Mouse (Mus musculus) embryo, embryonic 10 days (tissue): ENCODE data around the gene Rom1.
A peak's percentile ranks its signal among the peaks of the same experiment; 100 is the strongest.

Experiments used
- DNase-seq: peaks from one replicate; pipeline ENCODE4 v3.0.0-alpha.2; 2015; ENCODE audit warnings: low spot score

The Rom1 gene

GRCm38 (mm10) chr19:8941515-8942217 is 12.5 kb upstream of the Rom1 start, which contains the start of gene Mta2:
Mta2 (plus strand) TSS chr19:8941875.
- DNase-seq, result peak; percentile 97

DNA sequence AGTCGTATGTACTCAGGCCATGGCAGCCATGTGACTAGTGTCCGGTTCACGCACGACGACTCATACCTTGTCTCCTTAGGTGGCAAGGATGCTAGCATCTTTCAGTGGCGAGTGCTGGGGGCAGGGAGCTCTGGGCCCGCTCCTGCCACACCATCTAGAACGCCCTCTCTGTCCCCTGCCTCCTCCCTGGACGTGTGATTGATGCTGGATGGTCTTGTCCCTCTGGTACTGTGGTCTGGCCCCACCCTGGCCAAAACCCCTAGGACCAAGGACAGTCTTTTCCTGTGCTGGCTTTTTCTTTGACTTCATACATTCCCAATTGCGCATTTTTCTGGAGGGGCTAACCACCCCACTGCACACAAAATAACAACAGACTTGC is 12.0 kb upstream of the Rom1 start:
- peak; percentile 33 for DNase-seq

GRCm38 (mm10) chr19:8940526-8941133 is 11.5 kb upstream of the Rom1 start:
- no peak for DNase-seq

GRCm38 (mm10) chr19:8936736-8937135 is 7.6 kb upstream of the Rom1 start:
- no peak for DNase-seq

- no peak for DNase-seq
Measured at GRCm38 (mm10) chr19:8930771-8931170, 1.6 kb upstream of the Rom1 start.

GRCm38 (mm10) chr19:8930117-8930516 is 961 bp upstream of the Rom1 start:
- DNase-seq, result peak; percentile 25

GRCm38 (mm10) chr19:8928689-8929223 is 400 bp downstream of the Rom1 start:
- no peak for DNase-seq

DNA sequence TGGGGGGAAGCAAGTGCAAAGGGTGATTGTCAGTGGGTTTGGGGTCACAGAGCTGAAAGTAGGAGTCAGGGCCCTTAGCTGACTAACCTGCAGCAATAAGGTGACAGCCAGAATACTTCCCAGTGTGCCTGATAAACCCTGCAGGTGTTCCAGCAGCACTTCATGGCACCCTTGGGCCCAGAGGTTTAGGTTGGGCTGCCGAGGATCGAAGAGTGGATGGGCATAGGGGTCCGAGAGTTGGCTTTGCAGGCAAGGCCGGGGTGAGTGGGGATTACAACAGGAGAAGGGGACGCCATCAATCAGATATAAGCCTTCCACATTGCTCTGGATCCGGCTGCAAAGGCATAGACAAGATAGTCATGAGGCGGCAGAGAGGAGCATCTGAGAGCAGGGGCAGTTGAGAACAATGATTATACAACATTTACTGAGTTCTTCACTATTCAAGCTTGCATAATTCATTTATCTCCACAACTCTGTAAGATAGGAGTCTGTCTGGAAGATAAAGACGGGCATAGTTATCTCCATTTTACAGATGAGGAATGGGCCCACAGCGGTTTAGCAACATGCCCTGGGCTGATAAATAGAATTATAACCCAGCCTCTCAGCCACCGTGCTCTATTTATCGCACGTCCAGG is 1.1 kb downstream of the Rom1 start:
- no peak for DNase-seq

- no peak for DNase-seq
Measured at GRCm38 (mm10) chr19:8926766-8927165, 2.4 kb downstream of the Rom1 start.

DNA sequence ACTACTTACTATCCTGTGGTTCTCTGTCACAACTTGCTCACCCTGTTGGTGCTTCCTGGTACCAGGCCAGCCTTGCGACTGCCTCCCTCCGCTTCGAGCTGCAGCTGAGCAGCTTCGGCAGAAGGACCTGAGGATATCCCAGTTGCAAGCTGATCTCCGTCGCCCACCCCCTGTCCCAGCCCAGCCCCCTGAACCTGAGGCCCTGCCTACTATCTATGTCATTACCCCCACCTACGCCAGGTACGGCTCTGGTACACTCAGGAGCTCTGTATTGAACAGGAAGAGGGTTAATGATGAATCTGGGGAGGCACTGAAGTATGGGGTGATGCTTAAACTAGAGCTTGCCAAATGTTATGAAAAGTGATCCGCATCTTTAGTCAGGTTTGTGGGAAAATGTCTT is 7.4 kb downstream of the Rom1 start:
- DNase-seq, result no peak

DNA sequence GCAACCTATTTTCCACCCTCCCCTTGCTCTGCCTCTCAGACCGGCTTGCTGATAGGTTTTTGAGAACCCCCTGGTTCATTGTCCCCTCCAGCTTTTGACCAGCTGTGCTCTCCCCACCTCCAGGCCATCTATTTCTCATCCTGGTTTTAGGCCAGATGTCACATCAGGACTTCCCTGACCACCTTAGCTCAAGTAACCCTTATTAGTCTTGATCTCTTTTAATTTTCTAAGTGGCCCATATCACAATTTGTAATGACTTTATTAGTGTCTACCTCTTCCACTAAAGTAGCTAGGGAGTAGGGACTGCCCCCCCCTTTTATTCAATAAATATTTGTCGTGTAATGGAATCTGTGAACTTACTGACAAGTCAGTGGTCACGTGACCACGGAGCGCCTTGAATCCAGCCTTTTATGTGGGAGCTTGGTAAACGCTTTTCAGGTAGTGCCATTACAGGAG is 8.3 kb downstream of the Rom1 start:
- peak; percentile 79 for DNase-seq

DNA sequence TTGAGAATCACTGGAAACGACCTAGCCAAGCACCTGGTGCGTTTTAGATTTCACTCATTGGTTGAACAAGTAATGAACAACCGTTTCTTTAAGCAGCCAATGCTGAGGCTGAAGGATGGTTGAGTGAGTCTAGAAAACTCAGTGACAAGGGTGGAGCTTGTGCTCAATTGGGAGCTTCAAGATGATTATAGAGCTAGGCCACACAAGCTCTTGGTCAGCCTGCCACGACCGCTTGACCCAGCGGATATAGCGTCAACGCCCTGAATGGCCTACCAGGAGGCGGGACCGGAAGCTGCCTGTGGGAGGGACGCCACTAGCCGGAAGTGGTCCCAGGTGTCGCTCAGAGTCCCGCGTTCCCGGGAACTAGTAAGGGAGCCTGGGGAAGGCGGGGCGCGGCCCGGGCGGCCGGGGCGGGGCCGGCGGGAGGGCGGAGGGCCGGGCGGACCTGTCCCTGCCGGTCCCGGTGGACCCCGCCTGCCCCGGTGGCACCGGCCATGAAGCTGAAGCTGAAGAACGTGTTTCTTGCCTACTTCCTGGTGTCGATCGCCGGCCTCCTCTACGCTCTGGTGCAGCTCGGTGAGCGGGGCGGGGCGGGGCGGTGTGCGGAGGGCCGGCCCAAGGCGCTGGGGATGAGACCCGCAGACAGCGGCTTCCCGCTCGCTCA is 9.0 kb downstream of the Rom1 start, which contains the start of gene B3gat3:
Gene B3gat3, plus strand, starts transcription at position 302 of the 664 bp plus-strand sequence.
- DNase-seq, result peak; percentile 99

GRCm38 (mm10) chr19:8919684-8920072 is 9.5 kb downstream of the Rom1 start:
- no peak for DNase-seq

DNA sequence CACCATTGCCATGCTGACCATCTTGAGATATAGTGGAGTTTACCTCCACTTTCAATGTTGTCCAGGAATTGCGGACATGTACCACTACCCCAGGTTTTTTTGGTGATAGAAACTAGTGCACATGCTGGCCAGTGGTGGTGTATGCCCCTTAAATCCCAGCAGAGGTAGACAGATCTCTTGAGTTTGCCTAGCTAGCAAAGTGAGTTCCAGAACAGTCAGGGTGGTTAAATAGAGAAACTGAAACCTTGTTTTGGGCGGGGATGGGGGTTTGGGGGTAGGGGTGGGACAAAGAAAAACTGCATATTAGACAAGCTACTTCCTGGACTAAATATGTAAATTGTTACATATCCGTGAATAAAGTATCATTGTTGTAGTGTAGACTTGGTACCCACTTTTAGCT is 10.2 kb downstream of the Rom1 start:
- DNase-seq, result no peak

GRCm38 (mm10) chr19:8914212-8914611 is 14.9 kb downstream of the Rom1 start:
- no peak for DNase-seq

DNA sequence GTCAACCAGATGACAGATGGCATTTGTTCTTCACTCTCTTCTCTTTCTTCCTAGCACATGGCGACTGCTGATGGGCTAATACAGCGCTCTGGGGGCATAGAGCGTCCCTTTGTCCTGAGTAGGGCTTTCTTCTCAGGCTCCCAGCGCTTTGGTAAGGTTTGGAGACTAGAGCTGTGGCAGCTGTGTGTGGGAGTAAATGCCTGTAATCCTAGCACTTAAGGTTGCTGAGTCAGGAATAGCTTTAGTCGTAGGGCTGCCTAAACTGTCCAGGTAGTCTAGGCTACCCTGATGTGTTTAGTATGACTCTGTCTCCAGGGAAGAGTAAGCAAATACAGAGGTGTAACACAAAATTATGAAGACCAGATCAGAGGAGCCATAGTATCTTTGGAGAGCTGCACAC is 17.3 kb downstream of the Rom1 start:
- DNase-seq, result no peak

DNA sequence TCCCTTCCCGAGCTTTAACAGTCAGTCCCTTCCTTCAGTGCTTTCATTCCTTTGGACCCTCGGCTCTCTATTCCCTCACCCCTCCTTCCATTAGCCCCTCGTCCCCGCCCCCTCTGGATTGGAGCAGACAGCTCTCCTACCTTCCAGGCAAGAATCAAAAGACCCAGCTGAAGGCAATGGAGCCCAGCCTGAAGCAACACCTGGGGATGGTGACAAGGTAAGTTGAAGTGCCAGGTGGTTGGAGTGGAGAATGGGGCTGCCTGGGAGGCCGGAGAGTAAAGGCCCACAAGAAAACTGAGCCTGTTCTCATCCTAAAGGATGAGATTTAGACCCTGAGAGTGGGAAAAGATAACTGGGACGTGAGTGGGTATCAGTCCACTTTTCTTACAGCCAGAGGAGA is 20.6 kb downstream of the Rom1 start:
- no peak for DNase-seq

- DNase-seq, result no peak
Measured at GRCm38 (mm10) chr19:8903412-8903811, 25.7 kb downstream of the Rom1 start.

DNA sequence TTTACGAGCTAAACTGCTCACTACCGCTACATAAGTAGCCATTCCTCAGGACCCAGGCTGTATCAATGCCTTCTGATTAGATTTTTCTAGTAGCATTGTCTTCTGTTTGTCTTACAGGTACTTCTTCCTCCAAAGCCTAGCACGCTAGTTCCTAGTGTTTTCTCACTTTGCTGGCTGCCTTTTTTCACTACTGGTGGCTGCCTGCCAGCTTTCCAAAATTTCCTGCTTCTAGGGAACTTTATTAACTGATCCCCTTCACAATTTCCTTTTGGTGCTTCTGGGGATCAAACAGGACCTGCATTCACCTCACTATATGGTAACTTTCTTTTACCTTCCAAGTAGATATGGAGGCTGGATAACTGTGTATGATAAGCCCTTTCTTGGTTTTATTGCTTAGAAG is 30.1 kb downstream of the Rom1 start:
- no peak for DNase-seq

DNA sequence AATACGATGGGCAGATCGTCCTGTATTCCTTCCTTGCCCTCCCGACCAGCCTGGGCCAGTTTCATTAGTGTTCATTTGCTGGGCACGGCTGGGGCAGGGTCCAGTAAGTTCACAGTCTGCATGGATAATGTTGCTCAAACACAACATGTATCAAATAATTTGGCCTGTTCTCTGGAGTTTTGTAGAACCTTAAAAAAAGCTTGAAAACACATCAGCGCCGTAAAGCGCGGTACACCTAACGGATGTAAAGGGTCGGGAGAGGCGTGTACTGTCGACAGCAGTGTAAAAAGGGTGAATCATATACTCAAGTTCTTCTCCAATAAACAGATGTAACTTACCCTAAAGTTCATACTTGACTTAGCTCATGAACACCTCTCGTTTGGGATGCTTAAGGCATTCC is 30.6 kb downstream of the Rom1 start:
- no peak for DNase-seq

DNA sequence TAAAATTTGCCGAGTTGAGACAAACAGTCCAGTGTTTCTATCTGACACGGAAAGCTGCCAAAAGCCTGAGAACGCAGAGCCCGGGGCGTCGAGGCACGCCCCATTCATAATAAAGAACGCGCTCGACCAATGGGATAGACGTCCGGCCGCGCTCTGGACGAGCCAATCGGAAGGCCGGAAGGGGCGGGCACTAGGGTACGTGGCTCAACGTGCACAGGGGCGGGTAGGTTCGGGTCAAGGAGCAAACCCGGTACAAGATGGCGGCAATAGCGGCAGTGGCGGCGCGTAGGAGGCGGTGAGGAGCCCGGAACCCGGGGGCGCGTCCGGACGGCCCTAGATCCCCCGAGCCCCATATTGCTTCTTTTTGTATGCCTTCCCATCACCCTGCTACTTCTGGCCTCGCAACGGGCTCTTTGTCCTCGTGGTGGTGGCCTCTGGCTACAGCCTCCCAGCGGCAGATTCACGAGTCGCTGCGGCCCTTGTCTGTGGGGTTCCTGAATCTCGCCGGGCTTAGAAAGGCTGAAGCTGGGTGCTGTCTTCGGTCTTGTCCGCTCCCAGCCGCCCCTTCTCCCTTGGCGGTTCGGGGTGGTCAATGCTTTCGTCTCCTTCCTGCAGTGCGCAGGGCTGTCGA is 31.2 kb downstream of the Rom1 start, which contains the start of gene Ganab:
Gene Ganab, plus strand, starts transcription at position 207 of the 631 bp plus-strand sequence.
- DNase-seq, result peak; percentile 99
